Mouse (Mus musculus): ENCODE data around the gene Myocos. TPM values are rescaled to one million over a fixed set of nuclear protein-coding genes. Genes with fewer than 3 reads are reported as not detected.

The Myocos gene
- polyA plus RNA-seq, 1 experiment = not detected

GRCm38 (mm10) chr1:162660276-162660860 is 2.3 kb upstream of the Myocos start:
- Histone ChIP-seq H3K27ac (ENCODE audit: insufficient read depth, low read length) (no peak overlapping the region), H3K27me3 (ENCODE audit: control insufficient read depth, insufficient read depth, low read length, poor library complexity, severe bottlenecking) (no peaks in the 10 kb centered on the region), H3K4me1 (ENCODE audit: control insufficient read depth, insufficient read depth, low read length) (no peaks in the 10 kb centered on the region), H3K9me3 (replicated peaks; ENCODE audit: control insufficient read depth, insufficient read depth, low read length, poor library complexity, severe bottlenecking) (no peaks in the 10 kb centered on the region), H3K9ac (ENCODE audit: low read depth, poor library complexity, severe bottlenecking) (no peak overlapping the region), H3K4me3 (ENCODE audit: low read depth, low read length) (no peak overlapping the region), H3K36me3 (ENCODE audit: control insufficient read depth, insufficient read depth, low read length, poor library complexity, severe bottlenecking) (no peaks in the 10 kb centered on the region)
- no peak for TF ChIP-seq EP300 (IDR thresholded peaks at IDR 0.05; ENCODE audit: insufficient read depth, low read depth, low read length)
- TF ChIP-seq CTCF (IDR thresholded peaks at IDR 0.05; ENCODE audit: low read depth, low read length) = no peak
- TF ChIP-seq POLR2A (IDR thresholded peaks at IDR 0.05; ENCODE audit: insufficient read depth, low read length) = no peak

GRCm38 (mm10) chr1:162648416-162648815 is 9.6 kb downstream of the Myocos start:
- Histone ChIP-seq H3K9ac (ENCODE audit: low read depth, poor library complexity, severe bottlenecking) (no peak overlapping the region), H3K4me1 (ENCODE audit: control insufficient read depth, insufficient read depth, low read length) (no peaks in the 10 kb centered on the region), H3K27me3 (ENCODE audit: control insufficient read depth, insufficient read depth, low read length, poor library complexity, severe bottlenecking) (no peaks in the 10 kb centered on the region), H3K4me3 (ENCODE audit: low read depth, low read length) (no peak overlapping the region), H3K36me3 (ENCODE audit: control insufficient read depth, insufficient read depth, low read length, poor library complexity, severe bottlenecking) (no peaks in the 10 kb centered on the region), H3K9me3 (replicated peaks; ENCODE audit: control insufficient read depth, insufficient read depth, low read length, poor library complexity, severe bottlenecking) (no peaks in the 10 kb centered on the region), H3K27ac (ENCODE audit: insufficient read depth, low read length) (no peak overlapping the region)
- TF ChIP-seq EP300 (IDR thresholded peaks at IDR 0.05; ENCODE audit: insufficient read depth, low read depth, low read length) (no peak), POLR2A (IDR thresholded peaks at IDR 0.05; ENCODE audit: insufficient read depth, low read length) (no peak), CTCF (IDR thresholded peaks at IDR 0.05; ENCODE audit: low read depth, low read length) (no peak)

DNA sequence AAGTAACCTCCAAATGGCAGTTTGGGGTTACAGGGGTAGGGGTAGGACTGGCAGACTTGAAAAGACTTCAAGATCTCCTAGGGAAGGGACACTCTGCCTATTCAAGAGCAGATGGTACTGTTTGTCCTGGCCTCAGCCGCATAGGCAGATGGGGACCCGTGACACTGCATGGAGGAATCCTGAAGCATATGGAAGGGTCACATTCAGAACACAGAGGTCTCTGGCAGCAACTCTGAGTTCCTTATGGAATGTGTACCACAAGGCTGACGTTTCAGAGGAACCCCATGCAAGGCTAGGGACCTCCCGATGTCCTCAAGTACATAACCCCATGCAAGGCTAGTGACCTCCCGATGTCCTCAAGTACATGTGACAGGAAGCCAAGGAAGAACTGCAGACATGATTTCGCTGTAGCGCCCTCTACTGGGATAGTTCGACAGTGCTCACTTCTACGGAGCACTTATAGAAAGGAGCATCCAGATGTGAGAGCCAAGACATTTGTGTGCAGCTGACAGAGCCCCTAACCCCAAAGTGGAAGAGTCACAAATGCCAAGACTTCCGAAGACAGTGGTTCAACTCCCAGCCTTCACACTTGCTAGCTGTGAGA is 11.8 kb downstream of the Myocos start:
- Histone ChIP-seq H3K27me3 (ENCODE audit: control insufficient read depth, insufficient read depth, low read length, poor library complexity, severe bottlenecking) (no peaks in the 10 kb centered on the region), H3K36me3 (ENCODE audit: control insufficient read depth, insufficient read depth, low read length, poor library complexity, severe bottlenecking) (no peaks in the 10 kb centered on the region), H3K9me3 (replicated peaks; ENCODE audit: control insufficient read depth, insufficient read depth, low read length, poor library complexity, severe bottlenecking) (no peaks in the 10 kb centered on the region), H3K27ac (ENCODE audit: insufficient read depth, low read length) (no peak overlapping the region), H3K4me3 (ENCODE audit: low read depth, low read length) (no peak overlapping the region), H3K9ac (ENCODE audit: low read depth, poor library complexity, severe bottlenecking) (no peak overlapping the region), H3K4me1 (ENCODE audit: control insufficient read depth, insufficient read depth, low read length) (no peaks in the 10 kb centered on the region)
- no peak for TF ChIP-seq POLR2A (IDR thresholded peaks at IDR 0.05; ENCODE audit: insufficient read depth, low read length)
- TF ChIP-seq CTCF (IDR thresholded peaks at IDR 0.05; ENCODE audit: low read depth, low read length) = peak; percentile 33
- TF ChIP-seq EP300 (IDR thresholded peaks at IDR 0.05; ENCODE audit: insufficient read depth, low read depth, low read length) = no peak

DNA sequence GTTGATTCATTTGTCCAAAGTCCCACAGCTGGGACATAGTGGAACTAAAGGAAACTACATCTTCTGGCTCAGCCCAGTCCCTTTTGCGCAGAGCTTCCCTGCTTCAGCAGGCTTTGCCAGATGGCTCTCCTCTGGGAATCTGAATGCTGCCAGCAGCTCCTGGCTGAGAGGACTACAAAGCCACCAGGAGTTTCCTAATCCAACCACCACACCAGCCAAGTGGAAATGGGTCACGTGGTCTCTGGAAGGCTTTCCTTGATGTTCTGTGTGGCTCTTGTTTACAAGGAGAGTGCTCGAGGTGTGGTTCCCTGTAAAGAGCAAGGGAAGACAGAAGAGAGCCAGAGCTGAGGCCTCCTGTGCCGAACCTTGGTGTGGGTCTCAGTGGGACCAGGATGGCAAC is 14.3 kb downstream of the Myocos start:
- no peak overlapping the region for H3K9ac ChIP-seq (ENCODE audit: low read depth, poor library complexity, severe bottlenecking)
- no peak for TF ChIP-seq CTCF (IDR thresholded peaks at IDR 0.05; ENCODE audit: low read depth, low read length)
- TF ChIP-seq EP300 (IDR thresholded peaks at IDR 0.05; ENCODE audit: insufficient read depth, low read depth, low read length) = no peak
- no peak for TF ChIP-seq POLR2A (IDR thresholded peaks at IDR 0.05; ENCODE audit: insufficient read depth, low read length)
- H3K27me3 ChIP-seq (ENCODE audit: control insufficient read depth, insufficient read depth, low read length, poor library complexity, severe bottlenecking) = no peaks in the 10 kb centered on the region
- H3K9me3 ChIP-seq (replicated peaks; ENCODE audit: control insufficient read depth, insufficient read depth, low read length, poor library complexity, severe bottlenecking) = no peaks in the 10 kb centered on the region
- H3K4me1 ChIP-seq (ENCODE audit: control insufficient read depth, insufficient read depth, low read length) = no peaks in the 10 kb centered on the region
- no peak overlapping the region for H3K4me3 ChIP-seq (ENCODE audit: low read depth, low read length)
- H3K27ac ChIP-seq (ENCODE audit: insufficient read depth, low read length) = no peak overlapping the region
- no peaks in the 10 kb centered on the region for H3K36me3 ChIP-seq (ENCODE audit: control insufficient read depth, insufficient read depth, low read length, poor library complexity, severe bottlenecking)

GRCm38 (mm10) chr1:162642591-162642990 is 15.4 kb downstream of the Myocos start:
- Histone ChIP-seq H3K27ac (ENCODE audit: insufficient read depth, low read length) (no peak overlapping the region), H3K4me1 (ENCODE audit: control insufficient read depth, insufficient read depth, low read length) (no peaks in the 10 kb centered on the region), H3K27me3 (ENCODE audit: control insufficient read depth, insufficient read depth, low read length, poor library complexity, severe bottlenecking) (no peaks in the 10 kb centered on the region), H3K36me3 (ENCODE audit: control insufficient read depth, insufficient read depth, low read length, poor library complexity, severe bottlenecking) (no peaks in the 10 kb centered on the region), H3K9me3 (replicated peaks; ENCODE audit: control insufficient read depth, insufficient read depth, low read length, poor library complexity, severe bottlenecking) (no peaks in the 10 kb centered on the region), H3K9ac (ENCODE audit: low read depth, poor library complexity, severe bottlenecking) (no peak overlapping the region), H3K4me3 (ENCODE audit: low read depth, low read length) (no peak overlapping the region)
- TF ChIP-seq POLR2A (IDR thresholded peaks at IDR 0.05; ENCODE audit: insufficient read depth, low read length) = no peak
- no peak for TF ChIP-seq EP300 (IDR thresholded peaks at IDR 0.05; ENCODE audit: insufficient read depth, low read depth, low read length)
- no peak for TF ChIP-seq CTCF (IDR thresholded peaks at IDR 0.05; ENCODE audit: low read depth, low read length)

GRCm38 (mm10) chr1:162639861-162640260 is 18.2 kb downstream of the Myocos start:
- H3K9ac ChIP-seq (ENCODE audit: low read depth, poor library complexity, severe bottlenecking) = no peak overlapping the region
- no peak overlapping the region for H3K27ac ChIP-seq (ENCODE audit: insufficient read depth, low read length)
- no peaks in the 10 kb centered on the region for H3K4me1 ChIP-seq (ENCODE audit: control insufficient read depth, insufficient read depth, low read length)

More at GRCm38 (mm10) chr1:162639861-162640260, 18.2 kb downstream of the Myocos start:
- Histone ChIP-seq H3K4me3 (ENCODE audit: low read depth, low read length) (no peak overlapping the region), H3K9me3 (replicated peaks; ENCODE audit: control insufficient read depth, insufficient read depth, low read length, poor library complexity, severe bottlenecking) (no peaks in the 10 kb centered on the region), H3K36me3 (ENCODE audit: control insufficient read depth, insufficient read depth, low read length, poor library complexity, severe bottlenecking) (no peaks in the 10 kb centered on the region), H3K27me3 (ENCODE audit: control insufficient read depth, insufficient read depth, low read length, poor library complexity, severe bottlenecking) (no peaks in the 10 kb centered on the region)
- TF ChIP-seq POLR2A (IDR thresholded peaks at IDR 0.05; ENCODE audit: insufficient read depth, low read length) = no peak
- no peak for TF ChIP-seq CTCF (IDR thresholded peaks at IDR 0.05; ENCODE audit: low read depth, low read length)
- no peak for TF ChIP-seq EP300 (IDR thresholded peaks at IDR 0.05; ENCODE audit: insufficient read depth, low read depth, low read length)
